Mouse (Mus musculus) CD4-positive, CD25-positive, alpha-beta regulatory T cell, adult 9 weeks (primary cell): ENCODE measurements around the gene Glo1. TPM values are rescaled to one million over a fixed set of nuclear protein-coding genes. Genes with fewer than 3 reads are reported as not detected.

ENCODE experiments used
- polyA plus RNA-seq: library from polyadenylated mRNA; unstranded; fragments of 100-300 nt; shearing (Covaris generic); gene quantifications from one replicate; pipeline ENCODE4 v1.2.1, GENCODE M21; 2017

The Glo1 gene
- 136 TPM for polyA plus RNA-seq

GRCm38 (mm10) chr17:30626719-30627118, at the start of gene Glo1:
TSS of gene Glo1 (minus strand) at chr17:30626871.

GRCm38 (mm10) chr17:30624132-30624531, 2.5 kb downstream of the Glo1 start, which contains the start of gene Dnah8:
TSS of gene Dnah8 (plus strand) at chr17:30624354.

GRCm38 (mm10) chr17:30575941-30576773, 50.5 kb downstream of the Glo1 start, which contains the start of gene Btbd9:
TSS of gene Btbd9 (minus strand) at chr17:30576488.

Other genes with a start within 250 kb of the Glo1 start
- gene Btbd9, start 50.4 kb downstream of the Glo1 start, polyA plus RNA-seq: 61.4 TPM
- gene Dnah8, start 2.5 kb downstream of the Glo1 start, polyA plus RNA-seq: 33.8 TPM